Mouse (Mus musculus) C2C12 (cell line): ENCODE data around the gene Gm20388.

Experiments
- CTCF ChIP-seq: IDR thresholded peaks from one replicate; pipeline ENCODE4 v1.5.1; 2011; ENCODE audit not compliant: control insufficient read depth, insufficient read depth, insufficient read length
- MYOG ChIP-seq: IDR thresholded peaks from one replicate; pipeline ENCODE4 v1.6.1; 2011; ENCODE audit not compliant: control insufficient read depth, insufficient read length; ENCODE audit errors: extremely low read depth
- USF1 ChIP-seq: IDR thresholded peaks from one replicate; pipeline ENCODE4 v1.6.1; 2011; ENCODE audit warnings: low read depth, mild to moderate bottlenecking, control low read depth, moderate library complexity

GRCm38 (mm10) chr8:121730170-121730569 lies 1819.5 kb downstream of the Gm20388 start:
- TF ChIP-seq USF1 (no peak), CTCF (no peak), MYOG (no peak)
